Mouse (Mus musculus): ENCODE data around the gene Ccnjl. TPM values are rescaled to one million over a fixed set of nuclear protein-coding genes. Genes with fewer than 3 reads are reported as not detected.
A peak's percentile ranks its signal among the peaks of the same experiment; 100 is the strongest.

Gene Ccnjl
- polyA plus RNA-seq, 1 experiment from 2014 or later, result 13.5 TPM

- no peak for ATAC-seq (ENCODE audit: insufficient read depth, low FRiP score, low read depth)
- peaks cover 23% of the 10 kb centered on the region for H3K4me1 ChIP-seq
- no peaks in the 10 kb centered on the region for H3K27me3 ChIP-seq (replicated peaks)
- no peak overlapping the region for H3K4me3 ChIP-seq (replicated peaks)
- 0 out of 2 replicates have a peak, but pooled peaks cover 4% of the 10 kb centered on the region for H3K36me3 ChIP-seq
- no peak overlapping the region for H3K4me2 ChIP-seq
- no peak overlapping the region for H3K9ac ChIP-seq
- 88% methylated on average over 6 of the region's 6 CpGs for WGBS
- no peaks in the 10 kb centered on the region for H3K9me3 ChIP-seq
- no peak overlapping the region for H3K27ac ChIP-seq
These were observed 24.1 kb downstream of the Ccnjl start for GRCm38 (mm10) chr11:43552675-43553074.

- no peak overlapping the region for H3K27ac ChIP-seq
- no peaks in the 10 kb centered on the region for H3K9me3 ChIP-seq
- peaks cover 3% of the 10 kb centered on the region; the same call in 1 of the 2 replicates for H3K4me1 ChIP-seq
- WGBS, result 84% methylated on average over 11 of the region's 11 CpGs
- peaks cover 14% of the 10 kb centered on the region; the same call in 1 of the 2 replicates for H3K36me3 ChIP-seq
- H3K4me3 ChIP-seq (replicated peaks), result no peak overlapping the region
- H3K4me2 ChIP-seq, result no peak overlapping the region
- no peaks in the 10 kb centered on the region for H3K27me3 ChIP-seq (replicated peaks)
- ATAC-seq (ENCODE audit: insufficient read depth, low FRiP score, low read depth), result no peak
- no peak overlapping the region for H3K9ac ChIP-seq
These were observed 28.0 kb downstream of the Ccnjl start for GRCm38 (mm10) chr11:43556538-43556937.

- 23% methylated on average over 5 of the region's 6 CpGs for WGBS
- no peak overlapping the region for H3K27ac ChIP-seq
- no peak overlapping the region for H3K9ac ChIP-seq
- 0 out of 2 replicates have a peak, but pooled peaks cover 4% of the 10 kb centered on the region for H3K4me1 ChIP-seq
- H3K27me3 ChIP-seq (replicated peaks), result no peaks in the 10 kb centered on the region
- no peak overlapping the region for H3K4me3 ChIP-seq (replicated peaks)
- no peak overlapping the region for H3K4me2 ChIP-seq
- ATAC-seq (ENCODE audit: insufficient read depth, low FRiP score, low read depth), result no peak
- H3K9me3 ChIP-seq, result no peaks in the 10 kb centered on the region
- H3K36me3 ChIP-seq, result peaks cover 14% of the 10 kb centered on the region; the same call in 1 of the 2 replicates
These were observed 31.1 kb downstream of the Ccnjl start for GRCm38 (mm10) chr11:43559515-43560292.

- no peak overlapping the region; the same call in 1 of the 2 replicates for H3K27ac ChIP-seq
- H3K9me3 ChIP-seq, result no peaks in the 10 kb centered on the region
These were observed 35.2 kb downstream of the Ccnjl start for GRCm38 (mm10) chr11:43563654-43564244.

GRCm38 (mm10) chr11:43565414-43565813 is 36.8 kb downstream of the Ccnjl start:
- H3K9ac ChIP-seq, result no peak overlapping the region
- no peaks in the 10 kb centered on the region for H3K36me3 ChIP-seq
- no peak for ATAC-seq (ENCODE audit: insufficient read depth, low FRiP score, low read depth)
- H3K9me3 ChIP-seq, result no peaks in the 10 kb centered on the region
- no peak overlapping the region for H3K27ac ChIP-seq
- peaks cover 13% of the 10 kb centered on the region for H3K4me1 ChIP-seq
- 45% methylated on average over 2 of the region's 2 CpGs for WGBS
- no peak overlapping the region for H3K4me3 ChIP-seq (replicated peaks)
- no peaks in the 10 kb centered on the region for H3K27me3 ChIP-seq (replicated peaks)
- no peak overlapping the region for H3K4me2 ChIP-seq

More at GRCm38 (mm10) chr11:43563654-43564244, 35.2 kb downstream of the Ccnjl start:
- WGBS, result 50% methylated on average over 10 of the region's 10 CpGs
- Histone ChIP-seq H3K9ac (no peak overlapping the region), H3K27me3 (replicated peaks) (no peaks in the 10 kb centered on the region), H3K4me3 (replicated peaks) (no peak overlapping the region), H3K4me2 (no peak overlapping the region), H3K4me1 (peaks cover 13% of the 10 kb centered on the region), H3K36me3 (no peaks in the 10 kb centered on the region)
- ATAC-seq (ENCODE audit: insufficient read depth, low FRiP score, low read depth), result peak; percentile 76; the same call in 1 of the 2 replicates

- no peak for ATAC-seq (ENCODE audit: insufficient read depth, low FRiP score, low read depth)
- H3K27ac ChIP-seq, result no peak overlapping the region
These were observed 37.3 kb downstream of the Ccnjl start for GRCm38 (mm10) chr11:43565852-43566251.

GRCm38 (mm10) chr11:43566696-43567095 is 38.1 kb downstream of the Ccnjl start:
- Histone ChIP-seq H3K4me2 (no peak overlapping the region), H3K27ac (no peak overlapping the region), H3K36me3 (no peaks in the 10 kb centered on the region), H3K27me3 (replicated peaks) (no peaks in the 10 kb centered on the region), H3K9ac (no peak overlapping the region), H3K4me3 (replicated peaks) (no peak overlapping the region), H3K4me1 (peaks cover 13% of the 10 kb centered on the region), H3K9me3 (no peaks in the 10 kb centered on the region)
- WGBS, result 68% methylated on average over 5 of the region's 5 CpGs
- ATAC-seq (ENCODE audit: insufficient read depth, low FRiP score, low read depth), result no peak

More at GRCm38 (mm10) chr11:43565852-43566251, 37.3 kb downstream of the Ccnjl start:
- H3K9ac ChIP-seq, result no peak overlapping the region
- peaks cover 13% of the 10 kb centered on the region for H3K4me1 ChIP-seq
- no peaks in the 10 kb centered on the region for H3K9me3 ChIP-seq
- no peak overlapping the region for H3K4me3 ChIP-seq (replicated peaks)
- H3K36me3 ChIP-seq, result no peaks in the 10 kb centered on the region
- H3K4me2 ChIP-seq, result no peak overlapping the region
- WGBS, result 22% methylated on average over 8 of the region's 8 CpGs
- H3K27me3 ChIP-seq (replicated peaks), result no peaks in the 10 kb centered on the region

GRCm38 (mm10) chr11:43568263-43568662 is 39.7 kb downstream of the Ccnjl start:
- no peaks in the 10 kb centered on the region for H3K9me3 ChIP-seq
- H3K4me3 ChIP-seq (replicated peaks), result no peak overlapping the region
- H3K36me3 ChIP-seq, result no peaks in the 10 kb centered on the region
- no peaks in the 10 kb centered on the region for H3K27me3 ChIP-seq (replicated peaks)
- 65% methylated on average over 5 of the region's 5 CpGs for WGBS
- no peak overlapping the region for H3K4me2 ChIP-seq
- H3K4me1 ChIP-seq, result peaks cover 13% of the 10 kb centered on the region
- H3K27ac ChIP-seq, result no peak overlapping the region; the same call in 1 of the 2 replicates
- H3K9ac ChIP-seq, result no peak overlapping the region
- no peak for ATAC-seq (ENCODE audit: insufficient read depth, low FRiP score, low read depth)

GRCm38 (mm10) chr11:43569188-43569587 is 40.6 kb downstream of the Ccnjl start:
- Histone ChIP-seq H3K4me3 (replicated peaks) (no peak overlapping the region), H3K27ac (0 out of 2 replicates have a peak overlapping the region, but pooled peaks have one; percentile 5), H3K4me1 (peaks cover 8% of the 10 kb centered on the region), H3K9ac (no peak overlapping the region), H3K27me3 (replicated peaks) (no peaks in the 10 kb centered on the region), H3K9me3 (no peaks in the 10 kb centered on the region), H3K36me3 (no peaks in the 10 kb centered on the region), H3K4me2 (no peak overlapping the region)
- no peak for ATAC-seq (ENCODE audit: insufficient read depth, low FRiP score, low read depth)
- 73% methylated on average over 5 of the region's 5 CpGs for WGBS

- no peak overlapping the region for H3K9ac ChIP-seq
- H3K9me3 ChIP-seq, result no peaks in the 10 kb centered on the region
- H3K27ac ChIP-seq, result 0 out of 2 replicates have a peak overlapping the region, but pooled peaks have one; percentile 5
- 71% methylated on average over 11 of the region's 11 CpGs for WGBS
- H3K4me2 ChIP-seq, result no peak overlapping the region
- no peak overlapping the region for H3K4me3 ChIP-seq (replicated peaks)
- H3K4me1 ChIP-seq, result peaks cover 8% of the 10 kb centered on the region
- peak; percentile 18; the same call in 1 of the 2 replicates for ATAC-seq (ENCODE audit: insufficient read depth, low FRiP score, low read depth)
- H3K27me3 ChIP-seq (replicated peaks), result no peaks in the 10 kb centered on the region
- H3K36me3 ChIP-seq, result no peaks in the 10 kb centered on the region
These were observed 41.0 kb downstream of the Ccnjl start for GRCm38 (mm10) chr11:43569595-43569994.

- Histone ChIP-seq H3K4me2 (no peak overlapping the region), H3K27me3 (replicated peaks) (no peaks in the 10 kb centered on the region), H3K9ac (no peak overlapping the region), H3K4me1 (peaks cover 13% of the 10 kb centered on the region), H3K9me3 (no peaks in the 10 kb centered on the region), H3K27ac (peak overlapping the region; percentile 74; the same call in 1 of the 2 replicates), H3K4me3 (replicated peaks) (no peak overlapping the region), H3K36me3 (no peaks in the 10 kb centered on the region)
- 19% methylated on average over 3 of the region's 3 CpGs for WGBS
- no peak for ATAC-seq (ENCODE audit: insufficient read depth, low FRiP score, low read depth)
These were observed 46.4 kb downstream of the Ccnjl start for GRCm38 (mm10) chr11:43575061-43575375.

All from stomach, embryonic 15.5 days (tissue).